Comparison of ENCODE assay signal across 31 mouse cellular contexts in the genomic region with DNA sequence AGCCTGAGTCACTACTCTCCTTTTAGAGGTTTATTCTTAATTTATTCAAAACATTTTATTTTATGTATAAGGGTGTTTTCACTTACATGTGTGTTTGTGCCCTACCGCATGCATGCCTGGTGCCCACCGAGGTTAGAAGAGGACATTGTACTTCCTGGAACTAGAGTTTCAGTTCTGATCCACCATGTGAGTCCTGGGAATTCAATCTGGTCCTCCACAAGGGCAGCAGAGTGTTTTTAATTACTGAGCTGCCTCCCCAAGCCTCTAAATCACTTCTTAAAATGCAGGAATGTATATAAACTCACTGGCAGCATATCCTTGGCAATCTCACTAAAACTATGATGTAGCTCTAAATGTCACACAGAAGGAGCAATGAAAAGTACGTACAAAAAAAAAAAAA. TPM values are rescaled to one million over a fixed set of nuclear protein-coding genes. Genes with fewer than 3 reads are reported as not detected.
"Had no signal": no experiment of that assay in that cellular context is flagged by ENCODE, and none has a peak within 500 bp of the region (broad histone marks: within the 10 kb centered on the region; RNA-seq: fewer than 3 reads in every experiment).

No protein-coding gene starts in this region.

RNA-seq across cellular contexts. Expression of a gene that starts 22.4 kb away (rescaled TPM):
- total RNA-seq: gastrocnemius, adult 18-20 months; gastrocnemius, adult 8-10 months; gastrocnemius, postnatal 14 days; gastrocnemius, postnatal 4 days; granulocyte monocyte progenitor cell, adult 5-6 weeks; hematopoietic stem cell, adult 5-6 weeks; hindbrain, postnatal 0 days; layer of hippocampus, adult 18-20 months; layer of hippocampus, adult 8-10 months; layer of hippocampus, postnatal 14 days; layer of hippocampus, postnatal 36 days; left cerebral cortex, adult 18-20 months; left cerebral cortex, postnatal 10 days; left cerebral cortex, postnatal 25 days; left cerebral cortex, postnatal 4 days; liver, adult 2 months had no signal
- polyA plus RNA-seq: heart, adult 2 months; heart, embryonic 11.5 days; heart, embryonic 15.5 days; hindbrain, embryonic 13.5 days; intestine, embryonic 14.5 days; intestine, embryonic 16.5 days; kidney, embryonic 15.5 days; large intestine, adult 2 months; limb, embryonic 11.5 days; limb, embryonic 13.5 days; liver, adult 2 months had no signal

RNA-seq across cellular contexts. Expression of a gene that starts 33.2 kb away (rescaled TPM):
- total RNA-seq: gastrocnemius, adult 18-20 months; gastrocnemius, postnatal 14 days; gastrocnemius, postnatal 4 days; granulocyte monocyte progenitor cell, adult 5-6 weeks; heart, adult 2 months; heart, postnatal 14 days; heart, postnatal 36 days; liver, adult 2 months had no signal
- polyA plus RNA-seq: heart, adult 2 months; heart, embryonic 13.5 days; heart, embryonic 15.5 days; heart, postnatal 0 days; hindbrain, embryonic 11.5 days; large intestine, adult 2 months; liver, adult 2 months had no signal
